Mouse (Mus musculus): ENCODE data around the gene Diaph2.
"Not testable (repeated sequence)": the region's sequence is repeated elsewhere in the genome, so short reads cannot be mapped to it uniquely, and the experiment has no call there.

Gene Diaph2

DNA sequence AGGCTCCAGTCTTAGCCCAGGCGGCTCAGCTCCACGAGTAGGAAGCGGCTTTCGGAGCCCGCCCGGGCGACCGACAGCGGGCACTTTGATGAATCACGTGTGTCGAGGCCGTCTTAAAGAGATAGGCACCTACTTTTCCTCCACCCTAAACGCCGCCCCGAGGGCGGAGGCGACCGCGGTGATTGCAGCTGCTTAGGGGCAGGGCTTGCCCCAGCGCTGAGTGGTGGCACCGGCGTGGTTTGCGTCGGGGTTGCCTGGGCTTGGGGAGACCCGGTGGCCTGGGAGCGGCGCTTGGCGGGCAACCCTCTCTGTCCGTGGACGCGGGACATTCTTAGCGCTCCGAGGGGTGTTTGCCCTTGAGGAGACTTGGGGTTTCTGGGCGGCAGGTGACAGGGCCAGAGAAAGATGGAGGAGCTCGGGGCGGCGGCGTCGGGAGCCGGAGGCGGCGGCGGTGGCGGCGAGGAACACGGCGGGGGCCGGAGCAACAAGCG, at the start of gene Diaph2:
Diaph2 (plus strand) TSS at position 172 of the 491 bp plus-strand sequence.
- DNase-seq = peak; percentile 79

DNA sequence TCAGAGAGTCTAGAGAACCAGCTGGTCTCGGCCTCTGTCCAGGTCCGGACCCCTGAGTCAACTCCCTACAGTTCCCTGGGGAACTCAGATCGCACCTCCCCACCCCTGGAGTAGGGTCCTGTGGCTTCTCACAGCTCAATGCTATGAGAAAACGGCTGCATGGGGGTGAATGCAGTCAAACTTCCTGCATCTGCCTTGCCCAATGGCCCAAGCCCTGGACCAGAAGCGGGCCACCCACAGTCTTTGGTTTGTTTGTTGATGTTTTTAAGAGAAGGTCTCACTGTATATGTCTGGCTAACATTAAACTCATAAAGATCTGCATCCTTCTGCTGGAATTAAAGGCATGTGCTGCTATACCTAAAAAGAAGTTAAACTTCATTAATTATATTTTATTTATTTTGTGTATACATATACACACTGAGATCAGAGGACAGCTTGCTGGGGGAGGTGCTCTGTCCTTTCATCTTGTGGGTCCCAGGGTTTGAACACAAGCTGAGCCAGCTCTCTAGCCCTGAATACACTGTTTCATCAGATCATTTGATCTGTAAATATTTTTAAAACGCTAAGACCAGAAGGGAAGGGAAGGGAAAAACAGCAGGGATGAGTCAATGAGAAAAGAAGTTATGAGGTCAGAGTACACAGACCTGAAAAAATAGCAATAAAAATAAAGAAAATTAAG, 47.8 kb upstream of the Diaph2 start:
- DNase-seq = no peak

DNA sequence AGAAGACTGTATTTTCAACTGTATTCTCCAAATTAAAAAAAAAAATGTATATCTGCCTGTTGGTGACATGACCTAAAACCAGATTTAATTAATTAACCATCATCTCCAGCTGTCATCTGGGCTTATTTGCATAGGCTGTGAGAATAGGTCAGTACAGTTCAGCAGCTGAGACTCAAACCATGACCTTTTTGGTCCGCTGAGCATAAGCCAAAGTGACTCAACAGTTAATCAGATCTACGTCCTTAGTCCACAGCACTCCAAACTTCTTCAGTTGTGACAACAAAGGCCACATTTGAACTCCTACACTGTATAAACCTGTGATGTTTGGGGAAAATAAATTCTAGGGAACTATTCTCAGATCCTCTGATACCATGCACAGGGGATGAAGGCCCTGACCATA, 39.9 kb upstream of the Diaph2 start:
- DNase-seq = no peak

DNA sequence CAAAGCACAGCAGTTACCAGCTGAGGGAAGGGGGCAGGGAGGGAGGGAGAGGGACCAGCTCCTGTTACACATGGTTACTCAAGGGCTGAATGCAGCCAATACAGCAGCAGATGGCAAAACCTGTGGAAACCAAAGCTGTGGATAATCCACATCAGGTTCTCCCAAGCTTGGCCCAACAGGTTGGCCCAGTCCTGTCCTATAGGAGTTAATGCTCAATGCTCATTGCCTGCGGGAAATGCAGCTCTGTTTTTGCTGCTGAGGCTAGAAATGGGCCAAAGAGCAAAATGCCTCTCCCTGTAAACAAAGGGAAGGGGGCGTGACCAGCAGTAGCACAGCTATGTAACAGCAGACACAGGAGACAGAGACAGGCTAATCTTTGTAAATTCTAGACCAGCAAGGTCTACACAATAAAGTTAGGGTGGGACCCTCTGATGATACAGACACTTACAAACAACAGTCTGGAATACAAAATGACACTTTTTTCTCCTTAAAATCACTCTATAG, 20.8 kb upstream of the Diaph2 start:
- no peak for DNase-seq

DNA sequence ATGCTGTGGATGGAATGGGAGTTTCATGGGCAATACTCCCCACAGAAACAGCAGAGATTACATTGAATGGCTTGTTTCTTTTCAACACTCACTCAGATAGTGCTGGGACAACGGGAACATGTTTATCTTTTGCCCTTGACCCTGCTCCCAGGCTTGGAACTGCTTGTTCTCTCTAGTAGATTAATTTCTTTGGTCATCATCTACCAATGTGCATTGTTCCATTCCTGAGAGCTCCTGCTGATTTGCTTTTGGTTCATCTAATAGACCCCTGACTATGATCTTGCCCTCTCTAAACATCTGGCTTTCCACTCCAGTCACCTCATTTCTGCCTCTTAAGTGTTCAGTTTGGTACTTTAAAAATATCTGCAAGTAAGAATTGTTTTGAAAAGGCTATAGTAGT, 13.0 kb upstream of the Diaph2 start:
- DNase-seq = no peak

DNA sequence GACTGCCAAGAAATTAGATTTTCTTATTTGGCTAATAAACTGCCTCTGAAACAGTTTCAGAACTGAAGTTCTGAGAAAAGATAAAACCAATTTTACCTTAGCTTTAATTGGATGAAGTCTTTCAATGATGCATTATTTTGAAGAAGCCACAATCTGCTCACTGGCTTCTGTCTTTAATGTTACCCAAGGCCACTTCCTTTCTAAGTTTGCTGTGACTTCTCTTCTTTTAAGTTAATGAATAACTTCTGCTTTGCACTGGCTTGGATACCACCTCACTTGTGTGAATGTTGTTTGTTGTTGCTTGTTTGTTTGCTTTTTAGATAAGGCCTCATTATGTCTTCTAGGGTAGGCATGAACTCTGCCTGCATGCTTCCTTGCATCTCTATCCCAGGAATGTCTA, 10.3 kb upstream of the Diaph2 start:
- DNase-seq = no peak

DNA sequence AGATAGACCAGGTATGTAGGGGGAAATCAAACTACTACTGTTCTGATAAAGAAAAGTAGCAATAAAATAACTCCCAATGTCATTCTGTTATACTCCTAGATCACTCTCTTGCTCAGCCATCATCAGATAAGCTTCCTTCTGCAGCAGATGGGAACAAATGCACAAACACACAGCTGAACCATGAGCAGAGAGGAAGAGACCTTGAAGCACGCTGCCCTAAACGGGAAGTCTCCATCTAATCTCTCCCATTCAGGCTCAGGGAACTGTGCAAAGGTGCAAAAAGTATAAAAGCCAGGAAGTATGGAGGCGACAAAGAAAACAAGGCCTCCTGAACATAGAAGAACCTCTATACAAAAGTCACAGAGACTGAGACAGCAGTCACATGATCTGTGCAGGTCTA, 6.6 kb upstream of the Diaph2 start:
- no peak for DNase-seq

DNA sequence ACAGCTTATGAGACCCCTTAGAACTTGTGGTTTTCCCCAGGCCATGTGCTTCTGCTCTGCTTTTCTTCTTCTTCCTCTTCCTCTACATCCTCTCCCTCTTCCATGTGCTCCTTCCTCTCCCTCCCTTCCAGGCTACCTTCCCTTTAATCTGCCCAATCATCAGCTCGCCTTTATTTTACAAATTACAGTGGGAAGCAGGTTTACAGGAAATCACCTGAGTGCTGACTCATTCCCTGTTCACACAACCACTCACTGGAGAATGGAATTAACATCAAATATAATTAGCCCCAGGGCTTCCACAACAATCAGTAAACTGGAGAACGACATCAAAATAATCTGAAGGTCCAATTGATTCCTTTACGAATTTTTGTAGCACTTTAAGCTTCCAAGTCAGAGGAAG, 3.6 kb upstream of the Diaph2 start:
- DNase-seq = no peak

DNA sequence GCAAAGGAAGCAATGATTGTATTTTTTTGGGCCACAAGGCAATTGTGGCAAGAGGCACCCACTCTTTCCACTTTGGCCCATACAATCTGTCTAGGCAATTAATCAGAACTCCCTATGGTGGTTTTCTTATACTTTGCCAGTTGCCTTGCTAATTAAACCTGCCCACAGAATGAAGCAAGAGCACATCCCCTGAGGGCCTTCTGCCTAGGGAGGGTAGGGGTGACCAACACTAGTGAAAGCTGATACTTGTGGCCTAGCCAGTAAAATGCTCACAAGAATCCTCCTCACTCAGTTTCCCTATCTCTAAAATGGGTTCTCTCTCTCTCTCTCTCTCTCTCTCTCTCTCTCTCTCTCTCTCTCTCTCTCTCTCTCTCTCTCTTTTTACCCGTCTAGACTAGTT, 440 bp upstream of the Diaph2 start:
- DNase-seq = no peak

DNA sequence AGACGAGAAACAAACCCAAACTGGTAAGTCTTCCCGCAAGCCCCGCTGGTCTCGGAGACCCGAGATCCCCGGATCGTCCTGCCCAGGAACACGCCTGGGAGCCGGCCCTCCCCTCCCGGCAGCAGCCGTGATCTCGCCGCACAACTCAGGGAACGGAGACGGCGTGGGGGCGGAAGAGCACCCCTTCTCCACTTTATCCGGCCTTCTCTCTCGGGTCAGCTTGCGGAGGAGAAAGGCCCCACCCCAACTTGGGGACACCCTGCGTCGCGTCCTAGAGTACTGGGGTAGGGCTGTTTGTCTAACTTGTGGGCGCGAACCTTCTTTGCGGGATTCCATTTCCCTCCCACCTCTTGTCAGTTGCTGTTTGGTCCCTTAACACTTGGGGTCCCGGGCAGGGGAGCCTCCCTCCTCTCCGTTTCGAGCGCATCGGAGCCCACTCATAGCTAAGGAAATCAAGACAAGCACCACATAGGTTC, 590 bp downstream of the Diaph2 start:
- DNase-seq = peak; percentile 32

DNA sequence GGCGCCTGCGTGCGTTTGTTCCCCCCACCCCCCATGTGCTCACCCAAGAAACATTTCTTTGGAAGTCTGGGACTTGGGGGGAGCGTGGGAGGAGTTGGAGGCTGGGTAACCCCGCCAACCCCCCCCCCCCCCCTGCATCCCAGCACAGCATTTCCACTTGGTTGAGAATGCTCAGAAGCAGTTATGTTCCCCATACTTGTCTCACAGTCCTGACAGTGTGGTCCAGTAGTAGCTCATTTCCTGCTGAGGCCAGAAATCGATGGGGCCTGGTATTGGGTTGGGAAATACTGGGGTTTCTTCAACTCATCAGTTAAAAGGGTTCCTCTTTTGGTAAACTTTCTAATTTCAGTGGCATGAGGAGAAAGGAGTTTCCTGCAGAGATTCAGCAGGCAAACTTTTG, 1.1 kb downstream of the Diaph2 start:
- DNase-seq = no peak

DNA sequence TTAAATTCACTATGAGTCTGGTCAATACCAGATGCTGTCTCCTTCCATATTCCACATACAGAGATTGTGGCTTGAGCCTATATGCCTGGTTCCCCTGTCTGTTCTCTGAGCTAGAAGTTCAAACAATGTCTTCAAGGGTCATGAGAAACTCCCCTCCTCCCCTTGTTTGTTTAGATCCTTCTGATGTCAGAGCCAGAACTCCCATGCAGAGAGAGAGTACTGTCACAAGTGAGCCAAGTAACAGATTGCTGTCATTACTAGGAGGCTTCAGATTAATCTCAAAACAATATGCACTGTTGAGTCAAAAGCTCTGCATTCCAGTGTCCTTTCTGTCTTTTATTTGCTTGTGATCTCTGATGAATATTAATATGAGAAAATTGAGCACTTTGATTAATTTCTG, 7.1 kb downstream of the Diaph2 start:
- DNase-seq = no peak

DNA sequence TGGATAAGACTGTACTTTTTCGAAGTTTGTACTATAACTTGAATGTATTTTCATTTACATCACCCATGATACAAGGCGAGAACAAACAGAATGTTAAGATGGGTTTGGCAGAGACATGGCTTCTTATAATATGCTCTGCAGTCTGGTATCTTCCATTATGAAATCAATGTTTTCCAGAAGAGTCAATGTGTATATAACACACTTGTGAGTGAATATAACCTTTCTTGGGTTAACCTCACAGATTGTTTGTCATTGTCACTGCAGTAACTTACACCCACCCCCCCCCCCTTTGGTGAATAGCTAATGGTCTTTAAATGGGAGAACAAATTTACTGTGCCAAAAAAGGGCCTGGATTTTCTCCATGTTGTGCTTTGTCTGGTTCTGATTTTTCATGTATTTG, 13.1 kb downstream of the Diaph2 start:
- DNase-seq = no peak

DNA sequence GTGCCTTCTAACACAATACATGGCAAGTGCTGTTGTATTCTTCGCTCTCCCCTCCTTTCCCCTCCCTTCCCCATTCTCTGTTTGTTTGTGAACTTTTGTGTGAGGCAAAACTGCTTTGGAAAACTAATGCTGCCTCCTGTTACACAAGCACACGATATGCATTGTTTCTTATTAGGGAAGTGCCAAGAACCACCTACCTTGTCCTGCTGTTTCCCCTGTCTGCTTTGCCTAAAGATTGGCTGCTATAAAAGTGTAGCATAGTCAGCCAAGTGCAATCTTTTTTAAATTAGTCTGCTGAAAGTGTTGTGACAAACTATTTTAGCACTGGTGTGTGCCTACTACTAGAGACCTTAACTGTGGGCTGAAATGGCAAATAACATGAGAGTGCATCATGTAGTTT, 15.8 kb downstream of the Diaph2 start:
- DNase-seq = no peak

DNA sequence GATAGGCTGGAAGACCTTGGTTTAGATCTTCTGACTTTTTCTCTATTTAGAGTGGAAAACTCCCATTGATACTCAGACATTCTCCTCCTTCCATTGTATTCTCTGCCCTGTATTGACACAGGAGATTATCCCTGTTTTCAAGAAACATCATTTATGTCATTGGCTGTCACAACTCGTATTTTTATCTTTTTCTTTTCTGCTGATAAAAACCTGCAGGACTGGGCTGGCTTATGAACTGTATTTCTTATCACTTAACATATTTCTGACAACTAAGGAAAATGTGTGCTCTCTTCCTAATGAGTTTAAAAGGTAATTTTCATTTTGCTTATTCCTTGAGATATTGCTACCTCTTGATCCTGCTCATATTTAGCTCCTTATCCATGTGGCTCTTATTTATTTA, 17.3 kb downstream of the Diaph2 start:
- no peak for DNase-seq

DNA sequence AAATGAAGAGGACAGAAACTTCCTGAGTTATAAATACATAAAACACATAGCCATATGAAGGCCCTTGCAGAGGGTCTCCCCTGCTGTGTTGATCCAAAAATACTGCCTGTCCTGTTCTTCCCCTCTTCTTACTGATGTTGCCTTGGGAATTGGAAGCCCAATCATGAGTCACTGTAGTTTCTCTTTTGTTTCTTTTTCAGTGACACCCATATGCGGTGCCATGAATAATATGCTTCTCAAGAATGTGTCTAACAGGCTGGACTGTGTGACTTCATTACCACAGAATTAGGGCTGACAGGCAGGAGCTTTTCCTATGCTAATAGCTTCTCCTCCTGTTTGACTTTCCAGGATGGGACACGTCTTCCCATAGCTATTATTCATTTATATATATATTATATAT, 21.1 kb downstream of the Diaph2 start:
- DNase-seq = no peak

DNA sequence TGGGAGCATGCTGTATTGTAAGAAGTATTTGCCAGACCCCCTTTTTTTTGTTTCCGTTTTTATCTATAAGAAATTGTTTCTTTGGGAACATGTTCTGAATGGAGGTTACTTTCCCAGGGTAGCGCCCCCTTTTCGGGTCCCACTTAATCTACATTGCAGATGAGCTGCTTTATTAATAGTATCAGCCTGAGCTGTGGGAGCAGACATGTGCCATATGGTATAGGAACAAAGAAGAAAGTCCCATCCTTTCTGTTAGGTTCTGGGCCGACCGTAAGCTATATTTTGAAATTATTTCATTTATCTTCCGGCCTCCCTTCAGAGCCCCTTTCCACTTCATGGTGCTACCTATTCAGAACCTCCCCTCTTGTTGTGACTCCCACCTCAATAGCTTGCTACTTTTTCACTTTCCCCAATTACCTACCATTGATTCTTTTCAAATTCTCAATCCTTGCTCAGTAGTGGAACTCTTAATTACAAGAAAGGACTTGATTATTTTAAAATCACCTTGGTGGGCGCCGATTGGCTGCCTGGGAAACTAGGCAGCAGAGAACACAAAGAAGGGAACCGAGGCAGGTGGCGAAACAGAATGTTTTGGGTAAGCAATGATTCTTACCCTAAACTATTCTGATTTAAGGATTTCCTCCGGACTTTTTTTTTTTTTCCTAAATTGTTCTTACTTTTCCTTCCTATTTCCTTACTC, 24.2 kb downstream of the Diaph2 start:
- no peak for DNase-seq

DNA sequence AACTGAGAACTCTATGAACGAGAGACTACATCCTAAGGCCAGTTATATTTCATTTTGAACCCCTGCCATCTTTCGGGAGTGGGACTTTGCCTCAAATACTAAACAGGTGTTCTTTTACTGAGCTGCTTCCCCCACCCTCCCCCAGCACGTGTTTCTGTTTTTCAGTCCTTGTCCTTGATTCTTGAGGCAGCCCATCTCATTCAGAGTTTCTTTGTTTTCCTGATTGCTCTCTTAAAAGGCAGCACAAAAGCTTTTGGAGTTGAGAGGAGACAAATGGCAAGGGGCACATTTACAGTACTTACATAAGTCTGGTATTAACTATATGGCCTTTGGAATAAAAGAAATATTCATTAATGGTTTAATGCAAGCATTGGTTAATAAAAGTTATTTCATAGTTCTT, 24.9 kb downstream of the Diaph2 start:
- no peak for DNase-seq

DNA sequence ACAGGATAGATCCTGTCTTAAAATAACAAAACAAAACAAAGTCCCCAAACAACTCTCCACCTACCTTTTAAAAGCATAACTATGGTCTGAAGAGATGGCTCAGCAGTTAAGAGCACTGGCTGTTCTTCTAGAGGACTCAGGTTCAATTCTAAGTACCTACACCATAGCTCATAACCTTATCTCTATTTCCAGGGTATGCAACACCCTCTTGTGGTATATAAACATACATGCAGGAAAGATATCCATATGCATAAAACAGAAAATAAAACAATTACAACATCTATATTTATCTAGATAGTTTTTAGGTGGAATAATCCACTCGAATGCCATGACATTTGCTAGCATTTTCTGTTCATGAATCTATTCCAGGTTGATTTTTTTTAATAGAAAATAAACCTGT, 27.2 kb downstream of the Diaph2 start:
- no peak for DNase-seq

DNA sequence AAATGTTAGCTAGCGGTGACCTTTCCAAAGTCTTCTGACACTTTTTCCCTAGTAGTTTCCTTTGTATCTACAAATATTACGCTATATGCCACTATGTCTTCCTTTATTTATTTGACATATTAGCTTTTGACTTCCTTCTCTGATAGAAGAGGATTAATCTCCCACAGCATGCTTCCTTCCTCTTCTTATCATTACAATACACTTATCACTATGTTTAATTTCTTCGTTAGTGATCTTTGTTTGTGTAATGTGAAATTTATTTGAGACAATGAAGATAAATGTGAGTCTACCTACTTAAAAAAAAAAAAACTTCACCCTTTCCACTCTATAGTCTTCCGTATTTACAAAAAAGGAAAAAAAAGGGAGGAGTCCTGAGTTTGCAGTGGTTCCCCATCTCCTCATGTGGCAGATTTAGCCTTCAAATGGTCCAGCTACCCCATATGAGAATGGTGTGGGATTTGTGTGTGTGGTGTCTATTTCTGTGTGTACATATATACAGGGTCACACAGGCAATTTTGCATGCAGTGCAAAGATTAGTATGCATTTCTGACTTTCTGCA, 27.9 kb downstream of the Diaph2 start:
- no peak for DNase-seq

DNA sequence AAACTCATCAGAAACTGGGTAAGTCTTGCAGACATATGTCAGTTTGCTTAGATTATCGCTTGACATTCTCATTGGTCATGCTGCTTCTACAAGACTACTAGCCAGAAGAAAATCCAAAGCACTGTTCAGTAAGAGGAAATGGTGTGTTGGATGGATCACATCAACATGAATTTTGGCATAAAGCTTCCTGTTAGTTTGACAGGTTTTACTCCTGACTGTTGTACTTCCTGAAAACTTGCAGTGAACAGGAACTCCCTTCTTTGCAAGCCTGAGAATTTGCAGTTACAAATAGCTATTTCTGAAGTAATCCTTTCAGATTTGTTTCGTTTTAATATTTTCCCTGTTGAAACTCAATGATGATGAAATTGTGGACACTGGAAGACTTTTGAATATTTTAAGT, 32.3 kb downstream of the Diaph2 start:
- DNase-seq = no peak

DNA sequence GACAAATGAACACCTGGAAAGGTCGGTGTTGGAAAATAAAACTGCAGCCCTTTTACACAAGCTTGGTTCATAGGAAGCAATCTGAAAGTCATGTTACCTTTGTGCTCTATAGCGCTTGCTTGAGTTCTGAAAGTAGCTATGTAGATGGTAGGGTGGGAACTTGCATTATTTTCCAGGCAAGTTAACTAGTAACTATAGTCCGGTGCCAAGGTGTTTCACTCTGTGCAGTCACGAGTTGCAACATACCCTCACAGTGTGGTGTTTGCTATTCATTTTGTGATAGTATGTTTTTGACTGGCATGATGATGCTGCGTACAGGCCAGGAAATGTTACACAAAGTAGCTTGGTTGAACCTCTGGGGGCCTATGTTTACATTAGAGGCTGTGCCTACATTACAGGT, 34.5 kb downstream of the Diaph2 start:
- no peak for DNase-seq

DNA sequence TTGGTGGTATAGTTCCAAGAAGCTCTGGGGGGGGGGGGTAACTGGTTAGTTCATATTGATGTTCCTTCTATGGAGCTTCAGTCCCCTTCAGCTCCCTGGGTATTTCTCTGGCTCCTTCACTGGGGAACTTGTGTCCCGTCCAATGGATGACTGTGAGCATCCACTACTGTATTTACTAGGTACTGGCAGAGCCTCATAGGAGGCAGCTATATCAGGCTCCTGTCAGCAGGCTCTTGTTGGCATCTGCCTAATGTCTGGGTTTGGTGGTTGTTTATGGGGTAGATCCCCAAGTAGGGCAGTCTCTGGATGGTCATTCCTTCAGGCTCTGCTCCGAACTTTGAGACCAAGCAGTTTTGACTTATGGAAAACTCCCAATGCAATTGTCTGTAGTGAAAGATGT, 50.4 kb downstream of the Diaph2 start:
- not testable (repeated sequence) for DNase-seq

DNA sequence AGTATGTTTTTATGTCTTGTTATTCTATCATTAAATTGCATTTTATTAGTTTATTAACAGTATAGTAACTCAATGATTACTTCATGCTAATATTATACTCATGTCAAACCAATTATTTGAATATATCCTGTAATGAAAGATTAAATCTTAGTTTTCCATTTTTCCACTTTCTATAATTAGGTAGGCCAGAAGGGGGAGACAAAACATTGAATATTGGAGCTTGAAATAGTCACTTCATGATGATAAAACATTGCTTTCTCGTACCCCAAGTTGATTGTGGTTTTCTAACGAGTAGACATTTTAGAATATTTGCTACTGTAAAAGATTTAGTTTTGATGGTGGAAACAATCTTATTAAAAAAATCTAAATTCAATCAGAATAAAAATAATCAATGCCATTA, 82.4 kb downstream of the Diaph2 start:
- DNase-seq = no peak

All from cerebellum, adult 11-12 months (tissue).